Mouse (Mus musculus) hindbrain, embryonic 14.5 days (tissue): Measurements from ENCODE around the gene Gp1ba. TPM values are rescaled to one million over a fixed set of nuclear protein-coding genes. Genes with fewer than 3 reads are reported as not detected.

Experiments
- ATAC-seq: fragments of 200-750 bp; cut with Nextera tagmentation; 2 replicates; pipeline ENCODE4 v1.8.0; 2017; ENCODE audit warnings: moderate number of reproducible peaks, mild to moderate bottlenecking, moderate TSS enrichment, moderate library complexity; ENCODE audit not compliant: low FRiP score
- DNase-seq: peaks from one replicate; pipeline ENCODE4 v3.0.0-alpha.2; 2015; ENCODE audit warnings: low spot score
- H3K27ac ChIP-seq: fragments of 300-500 bp; sonication (generic); 2 replicates; pipeline ENCODE4 v1.5.1; 2014; ENCODE audit warnings: mild to moderate bottlenecking, moderate library complexity
- H3K27me3 ChIP-seq: fragments of 300-500 bp; sonication (generic); 2 replicates; pipeline ENCODE4 v1.6.1; 2014; ENCODE audit warnings: mild to moderate bottlenecking, low read length, mixed read lengths; ENCODE audit not compliant: control insufficient read depth, insufficient read depth
- H3K36me3 ChIP-seq: fragments of 300-500 bp; sonication (generic); replicated peaks from 2 replicates; pipeline ENCODE4 v1.6.1; 2014; ENCODE audit not compliant: control insufficient read depth, insufficient read depth
- H3K4me1 ChIP-seq: fragments of 300-500 bp; sonication (generic); replicated peaks from 2 replicates; pipeline ENCODE4 v1.6.1; 2014; ENCODE audit warnings: antibody characterized with exemption, low read length, mixed read lengths; ENCODE audit not compliant: control insufficient read depth, insufficient read depth
- H3K4me2 ChIP-seq: fragments of 300-500 bp; sonication (generic); replicated peaks from 2 replicates; pipeline ENCODE4 v1.6.1; 2014; ENCODE audit warnings: mild to moderate bottlenecking, moderate library complexity
- H3K4me3 ChIP-seq: fragments of 300-500 bp; sonication (generic); replicated peaks from 2 replicates; pipeline ENCODE4 v1.5.1; 2014; ENCODE audit warnings: mild to moderate bottlenecking, low read length
- H3K9ac ChIP-seq: fragments of 300-500 bp; sonication (generic); 2 replicates; pipeline ENCODE4 v1.6.1; 2014
- H3K9me3 ChIP-seq: fragments of 300-500 bp; sonication (generic); 2 replicates; pipeline ENCODE4 v1.6.1; 2016; ENCODE audit warnings: low read length; ENCODE audit not compliant: control insufficient read depth
- WGBS: fragments of 180-500 bp; shearing (Covaris S2); extraction: QIAGEN DNeasy Blood & Tissue Kit; methylation state at CpG from one replicate; pipeline ENCODE4 v1.1.7; 2014; 5-methylcytosine and 5-hydroxymethylcytosine counted together
- polyA plus RNA-seq: library from polyadenylated mRNA; unstranded; fragments of >200 nt; fragmentation: Nextera tagmentation; extraction: Ambion mirVana; gene quantifications from 2 replicates; pipeline ENCODE4 v1.2.1, GENCODE M21; 2014

Gp1ba gene
- polyA plus RNA-seq, 1 experiment from 2014 or later, result 0.43 TPM

DNA sequence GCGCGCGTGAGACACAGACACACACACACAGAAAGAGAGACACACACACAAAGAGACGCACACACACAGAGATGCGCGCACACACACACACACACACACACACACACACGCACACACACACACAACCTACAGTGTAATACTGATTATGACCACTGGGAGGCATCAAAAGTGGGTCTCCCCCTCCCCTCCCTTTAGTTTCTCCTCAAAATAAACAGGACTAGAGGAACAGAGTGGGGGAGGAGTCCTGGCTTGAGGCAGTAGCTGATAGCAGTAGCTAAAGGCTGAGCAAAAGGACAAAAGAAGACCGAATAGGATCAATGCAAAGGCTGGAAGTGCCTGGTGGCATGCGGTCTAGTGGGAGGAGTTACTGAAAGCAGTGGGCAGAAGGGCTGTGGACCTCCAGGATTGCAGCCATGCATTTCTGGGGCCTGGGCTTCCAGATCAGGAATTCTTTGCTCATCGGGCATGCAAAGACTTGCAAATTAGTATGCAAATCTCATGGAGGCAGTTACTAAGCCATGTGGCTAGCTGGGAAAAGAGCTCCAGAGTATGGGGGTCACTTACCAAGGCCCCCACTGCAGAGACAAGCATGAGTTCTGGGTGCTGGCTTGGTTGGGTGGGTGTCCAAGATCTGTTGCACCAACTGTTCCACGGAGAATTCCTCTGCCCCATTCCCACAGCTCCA, 43.1 kb downstream of the Gp1ba start:
- Histone ChIP-seq H3K4me3 (no peak overlapping the region), H3K9me3 (no peaks in the 10 kb centered on the region), H3K27ac (peak overlapping the region; percentile 33; the same call in 1 of the 2 replicates), H3K4me2 (0 out of 2 replicates have a peak overlapping the region, but pooled peaks have one; percentile 1), H3K9ac (peak overlapping the region; percentile 4; the same call in 1 of the 2 replicates), H3K4me1 (peaks cover 16% of the 10 kb centered on the region), H3K36me3 (peaks cover 69% of the 10 kb centered on the region), H3K27me3 (no peaks in the 10 kb centered on the region)
- WGBS, result 12% methylated on average over 11 of the region's 11 CpGs
- DNase-seq (peak; percentile 65), ATAC-seq (peak; percentile 55; the same call in 1 of the 2 replicates)

- no peak for DNase-seq
Measured at GRCm38 (mm10) chr11:70683640-70684039, 44.7 kb downstream of the Gp1ba start.

GRCm38 (mm10) chr11:70686901-70687566, 48.1 kb downstream of the Gp1ba start:
- peak overlapping the region; percentile 84 for H3K9ac ChIP-seq
- H3K9me3 ChIP-seq, result no peaks in the 10 kb centered on the region
- ATAC-seq (peak; percentile 55), DNase-seq (peak; percentile 42)
- peak overlapping the region; percentile 82 for H3K4me2 ChIP-seq
- H3K36me3 ChIP-seq, result peaks cover 35% of the 10 kb centered on the region
- H3K4me1 ChIP-seq, result peaks cover 28% of the 10 kb centered on the region
- 5% methylated on average over 14 of the region's 16 CpGs for WGBS
- peak overlapping the region; percentile 85 for H3K27ac ChIP-seq
- no peaks in the 10 kb centered on the region for H3K27me3 ChIP-seq
- H3K4me3 ChIP-seq, result peak overlapping the region; percentile 76

More at GRCm38 (mm10) chr11:70683640-70684039, 44.7 kb downstream of the Gp1ba start:
- Histone ChIP-seq H3K4me2 (no peak overlapping the region), H3K27me3 (no peaks in the 10 kb centered on the region), H3K4me3 (no peak overlapping the region), H3K36me3 (peaks cover 58% of the 10 kb centered on the region), H3K9ac (no peak overlapping the region), H3K27ac (no peak overlapping the region), H3K9me3 (no peaks in the 10 kb centered on the region), H3K4me1 (peaks cover 25% of the 10 kb centered on the region)
- ATAC-seq, result no peak
- 90% methylated on average over 5 of the region's 5 CpGs for WGBS

- Histone ChIP-seq H3K36me3 (peaks cover 28% of the 10 kb centered on the region), H3K9ac (peak within 1 kb of the TSS; percentile 84), H3K27me3 (no peaks in the 10 kb centered on the region), H3K4me1 (peaks cover 22% of the 10 kb centered on the region), H3K27ac (peak within 1 kb of the TSS; percentile 85), H3K4me2 (peak within 1 kb of the TSS; percentile 82), H3K9me3 (no peaks in the 10 kb centered on the region), H3K4me3 (peak within 1 kb of the TSS; percentile 76)
- peak; percentile 85 for ATAC-seq
- peak; percentile 78 for DNase-seq
- under 1% methylated on average over 54 of the region's 55 CpGs for WGBS
Measured at GRCm38 (mm10) chr11:70687601-70688199, 48.8 kb downstream of the Gp1ba start, which contains the start of gene Camta2. Gene Camta2, minus strand, starts transcription at chr11:70688105.

DNA sequence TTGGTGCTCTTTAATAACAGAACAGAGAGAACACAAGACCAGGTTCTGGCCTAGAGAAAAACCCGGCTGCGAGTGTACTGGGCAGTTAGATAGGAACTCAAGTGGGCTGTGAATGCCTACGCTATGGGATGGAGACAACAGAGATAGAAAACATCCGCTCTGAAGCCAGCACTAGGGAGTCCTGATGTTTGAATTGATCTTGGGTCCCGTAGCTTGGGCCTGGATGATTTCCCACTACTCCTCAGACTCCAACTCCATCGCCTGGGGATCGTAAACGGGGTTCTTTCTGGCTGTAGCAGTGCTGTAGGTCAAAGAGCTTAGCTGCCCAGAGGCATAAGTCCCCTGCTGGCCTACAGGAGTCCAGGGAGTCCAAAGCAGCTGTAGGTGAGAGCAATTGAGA, 49.5 kb downstream of the Gp1ba start:
- no peak for DNase-seq
- Histone ChIP-seq H3K36me3 (peaks cover 22% of the 10 kb centered on the region), H3K27ac (peak overlapping the region; percentile 85), H3K9ac (peak overlapping the region; percentile 84), H3K27me3 (no peaks in the 10 kb centered on the region), H3K4me1 (peaks cover 21% of the 10 kb centered on the region), H3K4me2 (peak overlapping the region; percentile 82), H3K9me3 (no peaks in the 10 kb centered on the region), H3K4me3 (peak overlapping the region; percentile 76)
- WGBS, result 12% methylated on average over 8 of the region's 8 CpGs
- no peak for ATAC-seq

DNA sequence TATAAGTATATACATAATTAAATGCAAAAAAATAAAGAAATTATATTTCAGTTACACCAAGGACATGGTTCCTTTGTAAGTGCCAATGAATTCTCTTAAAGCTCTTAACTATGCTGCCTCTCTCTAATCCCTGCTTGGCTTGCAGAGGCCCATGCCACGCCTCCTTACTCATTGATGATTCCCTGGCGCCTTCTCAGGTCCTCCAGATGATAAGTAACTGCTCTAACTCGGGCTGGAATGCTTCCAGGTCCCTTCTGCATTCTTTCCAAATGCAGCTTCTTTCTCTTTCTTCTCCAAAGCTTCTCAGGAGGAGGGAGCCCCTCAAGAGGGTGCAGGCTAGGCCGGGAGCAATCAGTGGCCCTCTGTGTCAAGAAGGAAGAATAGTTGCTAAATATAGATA, 50.7 kb downstream of the Gp1ba start:
- DNase-seq (no peak), ATAC-seq (no peak)
- no peak overlapping the region for H3K9ac ChIP-seq
- WGBS, result 66% methylated on average over 4 of the region's 4 CpGs
- H3K4me1 ChIP-seq, result peaks cover 21% of the 10 kb centered on the region
- no peak overlapping the region for H3K27ac ChIP-seq
- H3K4me3 ChIP-seq, result no peak overlapping the region
- no peaks in the 10 kb centered on the region for H3K27me3 ChIP-seq
- H3K9me3 ChIP-seq, result no peaks in the 10 kb centered on the region
- H3K4me2 ChIP-seq, result no peak overlapping the region
- H3K36me3 ChIP-seq, result peaks cover 11% of the 10 kb centered on the region

Other genes with a start within 250 kb of the Gp1ba start
- gene Pelp1, start 229.1 kb upstream of the Gp1ba start, polyA plus RNA-seq, result 29.9 and 33.0 TPM in 2 replicates
- 55.9 and 61.2 TPM in 2 replicates for gene Arrb2, start 206.5 kb upstream of the Gp1ba start, polyA plus RNA-seq
- gene Med11, start 187.2 kb upstream of the Gp1ba start, polyA plus RNA-seq, result 41.8 and 45.8 TPM in 2 replicates
- 0.50 and 0.95 TPM in 2 replicates for gene Zmynd15, start 179.7 kb upstream of the Gp1ba start, polyA plus RNA-seq
- gene Cxcl16, start 179.1 kb upstream of the Gp1ba start, polyA plus RNA-seq, result 7.8 and 10.2 TPM in 2 replicates
- gene Tm4sf5, start 133.9 kb upstream of the Gp1ba start, polyA plus RNA-seq, result 2.9 and 3.0 TPM in 2 replicates
- not detected in 2 replicates for gene Vmo1, start 124.5 kb upstream of the Gp1ba start, polyA plus RNA-seq
- gene Gltpd2, start 119.9 kb upstream of the Gp1ba start, polyA plus RNA-seq, result 0.27 and 0.28 TPM in 2 replicates
- gene Psmb6, start 113.8 kb upstream of the Gp1ba start, polyA plus RNA-seq, result 747 and 789 TPM in 2 replicates
- not detected in 2 replicates for gene Gm40193, start 106.2 kb upstream of the Gp1ba start, polyA plus RNA-seq
- 14.2 and 16.4 TPM in 2 replicates for gene Pld2, start 99.1 kb upstream of the Gp1ba start, polyA plus RNA-seq
- 19.5 and 21.5 TPM in 2 replicates for gene Mink1, start 76.2 kb upstream of the Gp1ba start, polyA plus RNA-seq
- gene 4930544D05Rik, start 23.3 kb upstream of the Gp1ba start, polyA plus RNA-seq, result not detected in 2 replicates
- not detected in 2 replicates for gene Chrne, start 19.9 kb upstream of the Gp1ba start, polyA plus RNA-seq
- gene Rnf167, start 8.1 kb downstream of the Gp1ba start, polyA plus RNA-seq, result 90.6 and 93.4 TPM in 2 replicates
- 158 TPM in 2 replicates for gene Slc25a11, start 8.4 kb downstream of the Gp1ba start, polyA plus RNA-seq
- gene Pfn1, start 15.5 kb downstream of the Gp1ba start, polyA plus RNA-seq, result 662 and 703 TPM in 2 replicates
- 6.4 and 7.8 TPM in 2 replicates for gene Eno3, start 18.1 kb downstream of the Gp1ba start, polyA plus RNA-seq
- 94.8 and 115 TPM in 2 replicates for gene Spag7, start 30.3 kb downstream of the Gp1ba start, polyA plus RNA-seq
- 24.2 and 26.1 TPM in 2 replicates for gene Camta2, start 49.0 kb downstream of the Gp1ba start, polyA plus RNA-seq
- 1.4 and 1.9 TPM in 2 replicates for gene Inca1, start 61.0 kb downstream of the Gp1ba start, polyA plus RNA-seq
- gene Kif1c, start 61.4 kb downstream of the Gp1ba start, polyA plus RNA-seq, result 4.9 and 6.8 TPM in 2 replicates
- gene Zfp3, start 125.1 kb downstream of the Gp1ba start, polyA plus RNA-seq, result 16.9 and 18.1 TPM in 2 replicates
- gene Scimp, start 173.5 kb downstream of the Gp1ba start, polyA plus RNA-seq, result not detected in 2 replicates
- gene Rabep1, start 205.7 kb downstream of the Gp1ba start, polyA plus RNA-seq, result 77.5 and 86.4 TPM in 2 replicates